Mouse (Mus musculus) fibroblast of lung, adult 2 months (primary cell): Measurements from ENCODE around the gene Serpina3n.
"Not testable (repeated sequence)": the region's sequence is repeated elsewhere in the genome, so short reads cannot be mapped to it uniquely, and the experiment has no call there.

Source experiments
- DNase-seq: peaks from one replicate; pipeline ENCODE4 v3.0.0-alpha.2; 2011; ENCODE audit warnings: low read depth

Serpina3n gene

DNA sequence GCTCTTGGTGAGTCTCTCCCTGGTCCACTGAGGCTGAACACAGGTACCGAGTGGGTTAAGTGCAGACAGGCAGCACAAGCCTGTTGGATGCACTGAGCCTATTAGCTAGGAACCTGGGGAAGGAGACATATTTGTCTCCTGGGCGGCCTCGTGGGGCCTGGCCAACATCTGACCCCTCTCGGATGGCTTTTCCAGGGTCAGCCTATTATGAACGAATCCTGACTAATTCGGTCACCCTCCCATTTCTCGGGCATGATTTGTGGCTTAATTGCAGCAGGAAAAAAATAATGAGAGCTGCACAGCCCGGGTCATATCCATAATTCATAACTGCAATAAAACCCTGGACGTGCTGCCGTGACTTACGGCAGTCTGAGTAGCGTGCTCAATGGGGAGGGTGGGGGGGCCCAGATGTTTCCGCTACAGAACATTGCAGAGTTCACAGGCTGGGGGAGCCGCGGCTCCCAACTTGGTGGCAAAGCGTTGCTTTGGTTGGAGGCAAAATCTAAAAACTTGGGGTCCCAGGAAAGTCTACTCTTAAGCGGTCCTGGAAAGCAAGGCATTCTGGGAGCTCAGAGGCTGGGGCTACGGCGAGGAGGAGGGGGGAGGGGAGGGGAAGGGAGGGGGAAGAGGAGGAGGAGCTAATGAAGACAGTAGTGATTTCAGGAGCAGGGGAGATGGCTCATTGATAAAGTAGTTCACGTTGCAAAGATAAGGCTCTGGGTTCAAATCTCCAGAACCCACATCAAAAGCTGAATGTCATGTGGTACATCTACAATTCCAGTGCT lies 27.6 kb downstream of the Serpina3n start:
- DNase-seq, result no peak

DNA sequence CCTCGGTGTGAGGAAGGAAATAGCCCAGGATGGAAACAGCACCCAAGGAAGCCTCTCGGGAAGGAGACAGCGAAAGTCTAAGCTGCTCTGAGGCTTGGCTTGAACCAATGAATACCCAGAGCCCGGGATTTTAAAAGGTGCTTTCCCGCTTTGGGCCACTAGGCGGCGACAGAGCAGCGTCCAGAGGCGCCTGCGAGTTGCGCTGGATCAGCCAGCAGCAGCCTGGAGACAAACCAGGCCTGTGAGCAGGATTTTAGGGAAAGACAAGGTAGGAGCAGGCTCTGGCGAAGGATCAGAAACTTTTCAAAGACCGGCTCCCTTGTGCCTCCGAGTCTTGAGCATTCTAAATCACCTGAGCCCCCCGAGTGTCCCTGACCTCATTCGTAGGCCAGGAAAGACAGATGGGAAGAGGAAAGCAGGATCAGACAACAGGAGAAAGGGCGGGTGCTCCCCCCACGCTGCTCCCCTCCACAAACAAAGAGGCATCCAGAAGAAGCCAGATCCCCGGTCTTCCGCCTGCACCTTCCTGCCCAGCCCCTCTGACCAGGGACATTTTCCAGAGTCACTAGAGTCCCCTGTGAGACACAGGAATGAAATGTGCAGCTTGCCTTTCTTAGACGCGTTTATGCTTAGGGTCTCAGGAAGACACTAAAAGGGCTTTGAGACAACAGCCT lies 33.7 kb downstream of the Serpina3n start:
- DNase-seq, result peak; percentile 48

DNA sequence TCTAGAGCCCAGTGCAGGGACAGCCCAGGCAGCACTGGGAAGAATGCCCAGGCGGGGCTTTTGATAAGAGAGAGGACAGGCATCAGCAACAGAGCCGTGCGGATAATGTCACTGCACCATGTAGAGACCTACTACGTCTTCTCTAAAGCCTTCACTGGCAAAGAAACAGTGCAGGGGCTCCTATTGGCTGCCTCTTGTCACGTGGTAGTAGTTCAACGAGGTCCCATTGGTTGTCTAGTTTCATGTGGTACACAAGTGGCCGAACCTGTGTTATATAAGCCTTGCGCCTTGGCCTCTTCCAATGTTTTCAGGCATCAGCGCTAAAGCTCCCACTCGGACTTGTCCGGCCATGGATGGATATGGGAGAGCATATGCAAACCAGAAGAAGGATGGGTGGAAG lies 37.2 kb downstream of the Serpina3n start:
- no peak for DNase-seq

DNA sequence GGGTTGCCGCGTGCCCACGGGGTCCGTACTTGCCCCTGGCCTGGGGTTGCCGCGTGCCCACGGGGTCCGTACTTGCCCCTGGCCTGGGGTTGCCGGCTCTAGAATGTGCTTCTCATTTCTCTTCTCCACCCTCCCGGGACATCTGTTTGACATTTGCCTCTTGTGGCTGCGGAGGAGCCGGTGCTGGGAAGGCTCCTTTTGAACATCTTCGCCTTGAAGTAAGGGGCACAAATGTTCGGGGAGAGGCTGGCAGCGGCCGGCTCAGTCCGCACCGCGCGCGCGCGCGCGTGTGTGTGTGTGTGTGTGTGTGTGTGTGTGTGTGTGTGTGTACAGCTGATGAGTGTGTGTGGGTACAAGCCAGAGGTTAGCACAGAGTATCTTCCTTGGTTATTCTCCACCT lies 40.5 kb downstream of the Serpina3n start:
- not testable (repeated sequence) for DNase-seq

DNA sequence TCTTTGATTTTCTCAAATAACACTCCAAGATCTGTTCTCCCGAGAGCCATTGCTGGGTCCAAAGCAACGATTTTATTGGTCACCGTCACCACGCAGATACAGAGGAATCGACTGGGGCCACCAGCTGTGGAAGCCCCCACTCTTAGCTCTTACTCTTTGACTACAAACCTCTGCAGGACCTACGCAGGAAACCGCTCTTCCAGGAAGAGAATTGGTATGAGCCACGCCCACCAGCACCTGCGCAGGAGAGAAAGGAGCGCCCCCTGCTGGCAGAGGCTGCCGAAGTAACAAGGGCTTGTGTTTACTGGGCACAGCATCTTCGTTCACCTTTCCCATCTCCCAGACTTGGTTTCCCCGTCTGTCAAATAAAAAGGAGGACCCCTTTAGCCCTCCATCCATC lies 41.6 kb downstream of the Serpina3n start:
- no peak for DNase-seq

DNA sequence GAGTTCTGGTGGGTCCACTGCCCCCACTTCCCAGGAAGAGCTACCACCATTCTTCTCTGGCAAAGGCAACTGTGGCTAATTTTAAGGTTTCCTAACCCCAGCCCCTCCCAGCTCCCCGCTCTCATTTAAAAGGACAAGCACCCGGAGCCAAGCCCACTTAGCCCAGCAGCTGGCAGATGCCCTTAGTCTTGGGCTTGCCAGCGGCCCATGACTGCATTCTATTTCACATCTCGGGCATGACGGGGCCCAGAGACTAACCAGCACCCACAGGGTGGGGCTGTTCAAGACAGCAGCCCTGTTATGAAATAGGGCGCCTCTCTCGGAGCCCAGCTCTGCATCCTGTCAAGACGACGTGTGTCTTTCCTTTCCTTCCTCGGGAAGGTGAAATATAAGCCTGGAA lies 43.7 kb downstream of the Serpina3n start:
- DNase-seq, result no peak

DNA sequence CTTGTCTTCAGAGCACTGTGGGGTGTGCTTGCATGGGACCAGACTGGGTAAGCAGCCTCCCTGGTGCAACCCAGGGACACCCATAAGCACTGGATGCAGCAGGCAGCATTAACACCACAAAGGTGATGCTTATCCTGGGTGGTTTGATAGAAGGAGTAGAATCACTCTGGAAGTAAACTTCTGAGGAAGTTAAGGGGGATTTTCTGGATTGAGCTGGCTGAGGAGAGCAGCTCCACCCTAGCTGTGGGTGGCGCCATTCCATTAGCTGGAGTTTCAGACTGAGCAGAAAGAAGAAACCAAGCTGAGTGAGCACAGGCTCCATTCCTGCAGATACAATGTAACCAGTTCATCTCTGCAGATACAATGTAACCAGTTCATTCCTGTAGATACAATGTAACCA lies 46.5 kb downstream of the Serpina3n start:
- no peak for DNase-seq

DNA sequence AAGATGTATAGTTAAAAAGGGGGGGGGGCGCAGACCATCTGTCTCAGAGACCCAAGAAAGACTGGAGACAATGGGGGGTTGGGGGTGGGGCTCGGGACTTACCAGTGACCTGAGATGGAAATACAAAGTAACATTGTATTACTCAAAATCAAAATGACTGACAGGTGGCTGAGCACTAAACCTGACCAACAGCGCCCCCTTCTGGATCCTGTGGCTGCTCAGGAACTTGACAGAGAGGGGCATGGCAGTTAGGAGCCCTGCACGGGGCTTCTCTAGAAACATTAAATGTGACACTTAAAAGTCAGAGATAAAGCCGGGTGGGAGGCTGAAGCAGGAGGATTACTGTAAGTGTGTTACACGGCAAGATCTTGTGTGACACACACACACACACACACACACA lies 52.8 kb downstream of the Serpina3n start:
- DNase-seq, result no peak

DNA sequence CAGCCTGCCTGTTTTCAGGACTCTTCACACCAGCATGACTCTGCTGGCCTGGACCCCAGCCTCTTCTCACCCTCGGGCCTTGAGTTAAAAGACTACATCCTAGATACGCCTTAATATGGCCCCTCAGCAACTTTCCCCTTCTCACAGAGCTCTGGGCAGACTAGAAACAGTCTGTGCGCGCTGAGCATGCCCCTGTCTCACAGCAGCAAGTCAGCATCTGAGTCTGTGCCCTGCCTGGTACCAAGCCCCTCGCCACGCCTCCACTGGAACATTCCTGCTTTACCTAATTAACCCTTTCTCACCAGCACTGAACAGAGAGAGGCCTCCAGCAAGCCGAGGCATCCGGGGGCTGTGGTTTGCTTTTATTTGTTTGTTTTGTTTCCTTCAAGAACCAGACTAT lies 54.8 kb downstream of the Serpina3n start:
- DNase-seq, result no peak
